Comparison of ENCODE assay signal across 8 mouse cellular contexts in the genomic region with DNA sequence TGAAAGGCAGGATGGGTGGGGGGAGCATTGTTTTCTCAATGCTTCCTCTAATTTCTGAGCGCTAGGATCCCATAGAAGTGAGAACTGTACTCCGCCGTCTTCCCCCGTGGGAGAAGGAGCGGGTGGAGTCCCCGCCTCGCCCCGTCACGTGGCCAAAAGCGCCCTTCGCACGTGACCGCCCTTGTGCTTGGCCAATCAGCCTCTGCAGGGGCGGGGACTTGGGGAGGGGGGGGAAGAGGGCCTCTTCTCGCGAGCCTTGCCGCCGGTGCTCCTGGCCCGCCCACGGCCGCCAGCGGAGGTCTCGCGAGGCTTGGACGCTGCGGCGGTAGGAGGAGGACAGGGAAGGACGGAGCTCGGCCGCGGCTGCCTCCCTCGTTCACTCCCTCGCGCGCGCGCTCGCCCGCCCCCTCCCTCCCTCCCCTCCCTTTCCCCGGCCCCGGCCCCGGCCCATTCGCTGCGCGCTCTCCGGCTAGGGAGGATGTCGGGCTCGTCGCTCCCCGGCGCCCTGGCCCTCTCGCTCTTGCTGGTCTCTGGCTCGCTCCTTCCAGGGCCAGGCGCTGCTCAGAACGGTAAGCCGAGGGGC. TPM values are rescaled to one million over a fixed set of nuclear protein-coding genes. Genes with fewer than 3 reads are reported as not detected.
DNase-seq lines count a peak whose midpoint lies in the region; ATAC-seq and TF ChIP-seq lines count a peak whose summit lies in the region.

Gene Nptn (plus strand): TSS at position 283 of the 583 bp plus-strand sequence.

- no peaks in the 10 kb centered on the region for H3K9me3 ChIP-seq in megakaryocyte, embryonic 14.5 days

- H3K27me3 ChIP-seq in megakaryocyte, embryonic 14.5 days (replicated peaks): peaks cover 2% of the 10 kb centered on the region

- peak; percentile 82 for ATAC-seq in activated CD4-positive, CD25-positive, alpha-beta regulatory T cell, adult 4 months

- peaks cover 2% of the 10 kb centered on the region for H3K36me3 ChIP-seq in megakaryocyte, embryonic 14.5 days (replicated peaks; ENCODE audit: low read length)

- H3K27ac ChIP-seq in cortical plate, adult 2 months (ENCODE audit: insufficient read depth, low read length): peak within 1 kb of the TSS; percentile 90

- TF ChIP-seq POLR2A in cortical plate, adult 2 months (IDR thresholded peaks at IDR 0.05; ENCODE audit: extremely low read depth, insufficient read depth, low read length): peak; percentile 73

- H3K4me1 ChIP-seq in cortical plate, adult 2 months (ENCODE audit: control insufficient read depth, insufficient read depth, low read length): peaks cover 2% of the 10 kb centered on the region; the same call in 1 of the 2 replicates
- H3K4me1 ChIP-seq in megakaryocyte, embryonic 14.5 days: peaks cover 58% of the 10 kb centered on the region

- no peak for TF ChIP-seq CTCF in cortical plate, adult 2 months (IDR thresholded peaks at IDR 0.05; ENCODE audit: extremely low read depth, insufficient read depth, low read length)

- peak; percentile 95 to 97 for DNase-seq in gastrocnemius, adult 8-10 months (ENCODE audit: low spot score in 2 of 2)
- DNase-seq in hindlimb bud, embryonic 11.5 days (ENCODE audit: extremely low spot score, low read depth, low spot score): peak; percentile 76
- peak; percentile 90 to 97 for DNase-seq in left cerebral cortex, adult 8-10 months (ENCODE audit: low spot score in 2 of 2)
- peak; percentile 99 for DNase-seq in right cerebral cortex, postnatal 10 days (ENCODE audit: low spot score in 2 of 2)
- DNase-seq in urinary bladder, postnatal 25 days (ENCODE audit: low spot score): peak; percentile 92

- H3K4me3 ChIP-seq in cortical plate, adult 2 months (ENCODE audit: insufficient read depth, low read length): peak within 1 kb of the TSS; percentile 61
- H3K4me3 ChIP-seq in megakaryocyte, embryonic 14.5 days (replicated peaks): peak within 1 kb of the TSS; percentile 97

RNA-seq across cellular contexts. Expression of gene Nptn, which starts in this region (rescaled TPM):
- 100 to 1,000 TPM; 106 to 119 TPM for polyA plus RNA-seq in activated CD4-positive, CD25-positive, alpha-beta regulatory T cell, adult 4 months (2017; shearing (Covaris generic))
- polyA plus RNA-seq in cortical plate, adult 2 months (2012; rRNA removed): 1,071 and 1,109 TPM in 2 replicates
- total RNA-seq in gastrocnemius, adult 8-10 months (2022): 100 to 1,000 TPM in 2 of 4 experiments, 10 to 100 TPM in 2; 90.1 to 125 (median 108) TPM
- 100 to 1,000 TPM; 856 to 995 (median 934) TPM for total RNA-seq in left cerebral cortex, adult 8-10 months (2022)
- 231 and 377 TPM in 2 replicates for polyA plus RNA-seq in megakaryocyte, embryonic 14.5 days (2012; ENCODE audit: insufficient read depth, low replicate concordance)

Comparison
In these comparisons a context has a peak if more than half of its experiments do, and no peak if none do; other contexts are left out.
1. Peak in every context shown above with its lines: DNase-seq, ATAC-seq, H3K4me3 ChIP-seq and H3K27ac ChIP-seq.
2. RNA of gene Nptn (total RNA-seq): 856 to 995 TPM in left cerebral cortex, adult 8-10 months; 90.1 to 125 TPM in gastrocnemius, adult 8-10 months; every median in the first group is over 4 times any median in the second.